8 mouse cellular contexts compared by ENCODE assay signal in genomic region chr11:72570319-72570979, GRCm38 (mm10). TPM values are rescaled to one million over a fixed set of nuclear protein-coding genes. Genes with fewer than 3 reads are reported as not detected.
DNase-seq lines count a peak whose midpoint lies in the region; ATAC-seq and TF ChIP-seq lines count a peak whose summit lies in the region.

No protein-coding gene starts in this region.

- 3% methylated on average over 18 of the region's 18 CpGs for WGBS in embryonic facial prominence, embryonic 15.5 days
- 4% methylated on average over 18 of the region's 18 CpGs for WGBS in limb, embryonic 14.5 days
- 3% methylated on average over 18 of the region's 18 CpGs for WGBS in midbrain, embryonic 16.5 days
- 6% methylated on average over 18 of the region's 18 CpGs for WGBS in spleen, adult 2 months

- H3K27ac ChIP-seq in bone marrow macrophage, adult 2 months (ENCODE audit: insufficient read depth, low read depth, low read length): no peak overlapping the region
- H3K27ac ChIP-seq in embryonic facial prominence, embryonic 15.5 days (replicated peaks): no peak overlapping the region
- H3K27ac ChIP-seq in limb, embryonic 14.5 days (replicated peaks; ENCODE audit: low read depth, low read length): no peak overlapping the region
- H3K27ac ChIP-seq in midbrain, embryonic 16.5 days (ENCODE audit: low read length): no peak overlapping the region
- H3K27ac ChIP-seq in spleen, adult 2 months (ENCODE audit: insufficient read depth, low read length): no peak overlapping the region

- peak overlapping the region; percentile 49 for H3K4me3 ChIP-seq in bone marrow macrophage, adult 2 months (ENCODE audit: insufficient read depth, low read length)
- peak overlapping the region; percentile 34 for H3K4me3 ChIP-seq in embryonic facial prominence, embryonic 15.5 days (replicated peaks)
- H3K4me3 ChIP-seq in limb, embryonic 14.5 days (replicated peaks; ENCODE audit: low read length): no peak overlapping the region; the same call in 1 of the 2 replicates
- H3K4me3 ChIP-seq in midbrain, embryonic 16.5 days (ENCODE audit: low read depth, low read length): peak overlapping the region; percentile 21
- no peak overlapping the region for H3K4me3 ChIP-seq in spleen, adult 2 months (ENCODE audit: extremely low read depth, insufficient read depth, insufficient read length)

- H3K4me2 ChIP-seq in embryonic facial prominence, embryonic 15.5 days (replicated peaks): peak overlapping the region; percentile 47
- peak overlapping the region; percentile 33 for H3K4me2 ChIP-seq in limb, embryonic 14.5 days (replicated peaks; ENCODE audit: low read depth, low read length, severe bottlenecking)
- H3K4me2 ChIP-seq in midbrain, embryonic 16.5 days (ENCODE audit: low read length): peak overlapping the region; percentile 54

- ATAC-seq in embryonic facial prominence, embryonic 15.5 days (ENCODE audit: insufficient number of reproducible peaks, low FRiP score, low TSS enrichment, low read depth): peak; percentile 56; the same call in 1 of the 2 replicates
- peak; percentile 80 for ATAC-seq in limb, embryonic 14.5 days (ENCODE audit: low FRiP score, low read depth)
- peak; percentile 89 for ATAC-seq in midbrain, embryonic 16.5 days

- no peaks in the 10 kb centered on the region for H3K9me3 ChIP-seq in embryonic facial prominence, embryonic 15.5 days (replicated peaks)
- H3K9me3 ChIP-seq in limb, embryonic 14.5 days (ENCODE audit: control insufficient read depth, low read length): no peaks in the 10 kb centered on the region
- no peaks in the 10 kb centered on the region for H3K9me3 ChIP-seq in midbrain, embryonic 16.5 days (replicated peaks; ENCODE audit: control insufficient read depth, low read length, poor library complexity, severe bottlenecking)

- peaks cover 5% of the 10 kb centered on the region; the same call in 1 of the 2 replicates for H3K4me1 ChIP-seq in bone marrow macrophage, adult 2 months (ENCODE audit: control insufficient read depth, insufficient read depth, low read length)
- no peaks in the 10 kb centered on the region for H3K4me1 ChIP-seq in embryonic facial prominence, embryonic 15.5 days
- H3K4me1 ChIP-seq in limb, embryonic 14.5 days (ENCODE audit: control insufficient read depth, insufficient read depth, low read length): no peaks in the 10 kb centered on the region
- no peaks in the 10 kb centered on the region for H3K4me1 ChIP-seq in midbrain, embryonic 16.5 days (ENCODE audit: control insufficient read depth, insufficient read depth, low read length)
- no peaks in the 10 kb centered on the region; the same call in 1 of the 2 replicates for H3K4me1 ChIP-seq in spleen, adult 2 months (ENCODE audit: control insufficient read depth, insufficient read depth, insufficient read length)

- TF ChIP-seq POLR2A in bone marrow macrophage, adult 2 months (IDR thresholded peaks at IDR 0.05; ENCODE audit: borderline replicate concordance, low read depth, low read length): no peak
- no peak for TF ChIP-seq POLR2A in limb, embryonic 14.5 days (IDR thresholded peaks at IDR 0.05; ENCODE audit: borderline replicate concordance, extremely low read depth, insufficient read depth, insufficient read length)
- TF ChIP-seq POLR2A in spleen, adult 2 months (IDR thresholded peaks at IDR 0.05; ENCODE audit: low read depth, low read length): no peak

- H3K27me3 ChIP-seq in embryonic facial prominence, embryonic 15.5 days: no peaks in the 10 kb centered on the region
- no peaks in the 10 kb centered on the region for H3K27me3 ChIP-seq in limb, embryonic 14.5 days (ENCODE audit: control insufficient read depth, insufficient read depth, low read length)
- H3K27me3 ChIP-seq in midbrain, embryonic 16.5 days (ENCODE audit: control insufficient read depth, insufficient read depth, low read depth, low read length): no peaks in the 10 kb centered on the region
- no peaks in the 10 kb centered on the region for H3K27me3 ChIP-seq in spleen, adult 2 months (ENCODE audit: control insufficient read depth, insufficient read depth, low read length)

- no peaks in the 10 kb centered on the region for H3K36me3 ChIP-seq in embryonic facial prominence, embryonic 15.5 days
- H3K36me3 ChIP-seq in limb, embryonic 14.5 days (ENCODE audit: control insufficient read depth, insufficient read depth, low read length): no peaks in the 10 kb centered on the region
- no peaks in the 10 kb centered on the region for H3K36me3 ChIP-seq in midbrain, embryonic 16.5 days (ENCODE audit: control insufficient read depth, insufficient read depth, low read length)
- no peaks in the 10 kb centered on the region for H3K36me3 ChIP-seq in spleen, adult 2 months (ENCODE audit: control insufficient read depth, insufficient read depth, low read length)

- peak; percentile 80 for TF ChIP-seq CTCF in bone marrow macrophage, adult 2 months (IDR thresholded peaks at IDR 0.05; ENCODE audit: low read depth, low read length)
- peak; percentile 59; the same call in 1 of the 2 replicates for TF ChIP-seq CTCF in spleen, adult 2 months (IDR thresholded peaks at IDR 0.05; ENCODE audit: extremely low read depth, insufficient read depth, insufficient read length, insufficient replicate concordance)

- no peak overlapping the region for H3K9ac ChIP-seq in embryonic facial prominence, embryonic 15.5 days
- no peak overlapping the region for H3K9ac ChIP-seq in limb, embryonic 14.5 days (ENCODE audit: low read depth, low read length, severe bottlenecking)
- H3K9ac ChIP-seq in midbrain, embryonic 16.5 days (ENCODE audit: low read depth, low read length): peak overlapping the region; percentile 37; the same call in 1 of the 2 replicates

- DNase-seq in B cell, adult 2 months: peak; percentile 87 to 89
- DNase-seq in heart, adult 9 months (ENCODE audit: low spot score in 2 of 2): peak; percentile 73 to 79
- peak; percentile 87 for DNase-seq in kidney, adult 9 months
- peak; percentile 89 for DNase-seq in limb, embryonic 14.5 days (ENCODE audit: low spot score)
- peak; percentile 73 to 79 for DNase-seq in spleen, adult 2 months (ENCODE audit: low read depth in 1 of 2, low spot score in 2 of 2)

RNA-seq across cellular contexts. Expression of gene Spns3, which starts 20.1 kb away (rescaled TPM):
- 0.40 and 0.68 TPM in 2 replicates for polyA plus RNA-seq in bone marrow macrophage, adult 2 months (2012; ENCODE audit: insufficient read depth, insufficient read length, missing spikeins)
- polyA plus RNA-seq in embryonic facial prominence, embryonic 15.5 days (2015; fragmentation: Nextera tagmentation; extraction: Ambion mirVana): 0.53 and 0.95 TPM in 2 replicates
- 0.41 and 0.50 TPM in 2 replicates for polyA plus RNA-seq in limb, embryonic 14.5 days (2012; rRNA removed)
- 0.62 and 0.68 TPM in 2 replicates for polyA plus RNA-seq in limb, embryonic 14.5 days (2014; fragmentation: Nextera tagmentation; extraction: Ambion mirVana)
- 0.17 TPM in 1 of 2 replicates, not detected in the other for polyA plus RNA-seq in midbrain, embryonic 16.5 days (2015; fragmentation: Nextera tagmentation; extraction: Ambion mirVana)
- 18.8 and 24.6 TPM in 2 replicates for polyA plus RNA-seq in spleen, adult 2 months (2012; rRNA removed)

RNA-seq across cellular contexts. Expression of gene Ube2g1, which starts 36.6 kb away (rescaled TPM):
- polyA plus RNA-seq in bone marrow macrophage, adult 2 months (2012; ENCODE audit: insufficient read depth, insufficient read length, missing spikeins): 20.2 and 24.1 TPM in 2 replicates
- 63.6 and 64.3 TPM in 2 replicates for polyA plus RNA-seq in embryonic facial prominence, embryonic 15.5 days (2015; fragmentation: Nextera tagmentation; extraction: Ambion mirVana)
- 30.4 and 30.5 TPM in 2 replicates for polyA plus RNA-seq in limb, embryonic 14.5 days (2012; rRNA removed)
- polyA plus RNA-seq in limb, embryonic 14.5 days (2014; fragmentation: Nextera tagmentation; extraction: Ambion mirVana): 69.7 and 74.8 TPM in 2 replicates
- polyA plus RNA-seq in midbrain, embryonic 16.5 days (2015; fragmentation: Nextera tagmentation; extraction: Ambion mirVana): 78.6 and 91.2 TPM in 2 replicates
- 5.1 and 5.3 TPM in 2 replicates for polyA plus RNA-seq in spleen, adult 2 months (2012; rRNA removed)

Comparison
In these comparisons a context has a peak if more than half of its experiments do, and no peak if none do; other contexts are left out.
1. H3K4me3 ChIP-seq: peak in bone marrow macrophage, adult 2 months (single experiment), embryonic facial prominence, embryonic 15.5 days (single experiment) and midbrain, embryonic 16.5 days (single experiment); none in limb, embryonic 14.5 days (single experiment) and spleen, adult 2 months (single experiment).
2. RNA of gene Spns3, which starts 20.1 kb away (polyA plus RNA-seq): 18.8 to 24.6 TPM in spleen, adult 2 months; 0.53 to 0.95 TPM in embryonic facial prominence, embryonic 15.5 days, 0.40 to 0.68 TPM in bone marrow macrophage, adult 2 months, 0.41 to 0.68 TPM in limb, embryonic 14.5 days and 0.17 TPM in midbrain, embryonic 16.5 days; every median in the first group is over 10 times any median in the second.
3. Peak in every context shown above with its lines, with median percentiles within 50 percentile points of each other: DNase-seq, ATAC-seq and H3K4me2 ChIP-seq.